Mouse (Mus musculus) MEL (cell line): ENCODE results near the gene Cdca5. TPM values are rescaled to one million over a fixed set of nuclear protein-coding genes. Genes with fewer than 3 reads are reported as not detected.

Experiments used
- DNase-seq: peaks from one replicate; pipeline ENCODE4 v3.0.0; 2011; ENCODE audit warnings: low read depth, low spot score
- H3K27ac ChIP-seq: 2 replicates; pipeline ENCODE4 v1.5.1; 2012; ENCODE audit warnings: low read depth, mild to moderate bottlenecking, control low read depth, low read length, moderate library complexity; ENCODE audit not compliant: control insufficient read depth
- H3K27me3 ChIP-seq, 2 experiments: fragments of 150-350 bp in 1 of 2; sonication (generic) in 1 of 2; 2 replicates each; pipeline ENCODE4 v1.6.1; 2012; ENCODE audit warnings: low read length in 2 of 2, mild to moderate bottlenecking in 2 of 2, improper control_type of control experiment in 1 of 2, moderate library complexity in 1 of 2; ENCODE audit not compliant: insufficient read depth in 2 of 2, control insufficient read depth in 1 of 2
- H3K36me3 ChIP-seq, 2 experiments: 2 replicates each; pipeline ENCODE4 v1.6.1; 2012 to 2014; ENCODE audit warnings: low read length in 2 of 2, improper control_type of control experiment in 1 of 2, inconsistent platforms in 1 of 2, mild to moderate bottlenecking in 1 of 2; ENCODE audit not compliant: insufficient read depth in 2 of 2, control insufficient read depth in 1 of 2
- H3K4me1 ChIP-seq, 2 experiments: fragments of 150-350 bp in 1 of 2; sonication (generic) in 1 of 2; 2 replicates each; pipeline ENCODE4 v1.6.1; 2012; ENCODE audit warnings: low read length in 2 of 2, improper control_type of control experiment in 1 of 2, mild to moderate bottlenecking in 1 of 2; ENCODE audit not compliant: insufficient read depth in 2 of 2, control insufficient read depth in 1 of 2
- H3K4me3 ChIP-seq, 2 experiments: fragments of 150-350 bp in 1 of 2; sonication (generic) in 1 of 2; 2 replicates each; pipeline ENCODE4 v1.5.1; 2012; ENCODE audit warnings: low read depth in 2 of 2, low read length in 2 of 2, mild to moderate bottlenecking in 2 of 2, moderate library complexity in 2 of 2, control low read depth in 1 of 2, improper control_type of control experiment in 1 of 2; ENCODE audit not compliant: control insufficient read depth in 1 of 2, insufficient read depth in 1 of 2
- H3K79me2 ChIP-seq: 2 replicates; pipeline ENCODE4 v1.6.1; 2012; ENCODE audit warnings: mild to moderate bottlenecking, low read length, moderate library complexity; ENCODE audit not compliant: control insufficient read depth, poor library complexity, insufficient read depth
- H3K9ac ChIP-seq: 2 replicates; pipeline ENCODE4 v1.6.1; 2012; ENCODE audit warnings: low read depth, mild to moderate bottlenecking, control low read depth, low read length, moderate library complexity; ENCODE audit not compliant: control insufficient read depth, poor library complexity, severe bottlenecking
- H3K9me3 ChIP-seq: fragments of 150-350 bp; sonication (generic); replicated peaks from 2 replicates; pipeline ENCODE4 v1.6.1; 2012; ENCODE audit warnings: mild to moderate bottlenecking, low read length, improper control_type of control experiment, moderate library complexity; ENCODE audit not compliant: insufficient read depth
- BHLHE40 ChIP-seq: IDR thresholded peaks from 2 replicates; pipeline ENCODE4 v1.6.1; 2012; ENCODE audit warnings: low read depth, mild to moderate bottlenecking, inconsistent platforms, low read length, improper control_type of control experiment, borderline replicate concordance
- CTCF ChIP-seq, 3 experiments: IDR thresholded peaks in 2 of 3; conservative IDR thresholded peaks in 1 of 3; 2 replicates each; pipeline ENCODE4 v1.5.1; 2011 to 2012; ENCODE audit warnings: low read length in 3 of 3, low read depth in 2 of 3, mild to moderate bottlenecking in 2 of 3, improper control_type of control experiment in 1 of 3, inconsistent platforms in 1 of 3, mixed read lengths in 1 of 3, moderate library complexity in 1 of 3; ENCODE audit not compliant: control insufficient read depth in 1 of 3, insufficient read depth in 1 of 3, poor library complexity in 1 of 3, severe bottlenecking in 1 of 3
- E2F4 ChIP-seq: IDR thresholded peaks from 2 replicates; pipeline ENCODE4 v1.6.1; 2011; ENCODE audit warnings: low read depth, low read length, improper control_type of control experiment, borderline replicate concordance
- ETS1 ChIP-seq: IDR thresholded peaks from 2 replicates; pipeline ENCODE4 v1.6.1; 2012; ENCODE audit warnings: low read depth, mild to moderate bottlenecking, inconsistent platforms, low read length, improper control_type of control experiment, moderate library complexity
- JUND ChIP-seq: IDR thresholded peaks from 2 replicates; pipeline ENCODE4 v1.6.1; 2011; ENCODE audit warnings: low read depth, mild to moderate bottlenecking, improper control_type of control experiment, low read length
- KAT2A ChIP-seq: conservative IDR thresholded peaks from 2 replicates; pipeline ENCODE4 v1.6.1; 2012; ENCODE audit warnings: low read depth, low read length, improper control_type of control experiment, inconsistent platforms
- MAFK ChIP-seq: IDR thresholded peaks from 2 replicates; pipeline ENCODE4 v1.6.1; 2011; ENCODE audit warnings: low read depth, mild to moderate bottlenecking, low read length, improper control_type of control experiment, borderline replicate concordance
- MAX ChIP-seq: IDR thresholded peaks from 2 replicates; pipeline ENCODE4 v1.6.1; 2011; ENCODE audit warnings: low read length, improper control_type of control experiment
- MXI1 ChIP-seq: IDR thresholded peaks from 2 replicates; pipeline ENCODE4 v1.6.1; 2011; ENCODE audit warnings: mild to moderate bottlenecking, low read depth, low read length, improper control_type of control experiment
- NELFE ChIP-seq: IDR thresholded peaks from 2 replicates; pipeline ENCODE4 v1.6.1; 2011; ENCODE audit warnings: low read depth, low read length, improper control_type of control experiment
- POLR2AphosphoS2 ChIP-seq: IDR thresholded peaks from 2 replicates; pipeline ENCODE4 v1.6.1; 2011; ENCODE audit warnings: low read length, improper control_type of control experiment
- POLR2AphosphoS5 ChIP-seq: IDR thresholded peaks from 2 replicates; pipeline ENCODE4 v1.6.1; 2012; ENCODE audit warnings: low read depth, borderline replicate concordance, mild to moderate bottlenecking, inconsistent platforms, low read length, moderate library complexity, mixed read lengths
- RAD21 ChIP-seq: IDR thresholded peaks from 2 replicates; pipeline ENCODE4 v1.6.1; 2011; ENCODE audit warnings: mild to moderate bottlenecking, low read depth, low read length, improper control_type of control experiment
- SIN3A ChIP-seq: IDR thresholded peaks from 2 replicates; pipeline ENCODE4 v1.6.1; 2012; ENCODE audit warnings: low read length, improper control_type of control experiment, inconsistent platforms
- SMC3 ChIP-seq: IDR thresholded peaks from 2 replicates; pipeline ENCODE4 v1.6.1; 2011; ENCODE audit warnings: low read depth, low read length, improper control_type of control experiment
- TBP ChIP-seq: IDR thresholded peaks from 2 replicates; pipeline ENCODE4 v1.8.0; 2011; ENCODE audit warnings: low read depth, low read length, improper control_type of control experiment
- UBTF ChIP-seq: IDR thresholded peaks from 2 replicates; pipeline ENCODE4 v1.6.1; 2012; ENCODE audit warnings: low read depth, mild to moderate bottlenecking, inconsistent platforms, low read length, improper control_type of control experiment, moderate library complexity, borderline replicate concordance; ENCODE audit not compliant: insufficient read depth
- USF2 ChIP-seq, 2 experiments: IDR thresholded peaks; 2 replicates each; pipeline ENCODE4 v1.6.1; 2011 to 2012; ENCODE audit warnings: improper control_type of control experiment in 2 of 2, low read length in 2 of 2, borderline replicate concordance in 1 of 2, inconsistent platforms in 1 of 2, low read depth in 1 of 2, mild to moderate bottlenecking in 1 of 2; ENCODE audit not compliant: insufficient read depth in 1 of 2
- ZKSCAN1 ChIP-seq: IDR thresholded peaks from 2 replicates; pipeline ENCODE4 v1.6.1; 2012; ENCODE audit warnings: low read depth, mild to moderate bottlenecking, inconsistent platforms, low read length, improper control_type of control experiment, moderate library complexity
- polyA plus RNA-seq, 2 experiments: library from polyadenylated mRNA; stranded (reverse) in 1 of 2; unstranded in 1 of 2; fragments of >175 nt in 1 of 2; fragments of >200 nt in 1 of 2; gene quantifications; 2 replicates each; pipeline versions ENCODE4 v1.2.1 to v1.2.4; 2012; ENCODE audit warnings: low replicate concordance in 2 of 2, low read depth in 1 of 2; ENCODE audit not compliant: insufficient read length in 2 of 2, insufficient read depth in 1 of 2, missing spikeins in 1 of 2
- total RNA-seq: library from RNA; depleted of rRNA; stranded (reverse); fragments of 300-350 nt; gene quantifications from 2 replicates; pipeline ENCODE4 v1.2.3, GENCODE M21; 2012

Gene Cdca5
- total and polyA plus RNA-seq, 3 experiments = 48.5 to 56.5 TPM; not detected in 1

DNA sequence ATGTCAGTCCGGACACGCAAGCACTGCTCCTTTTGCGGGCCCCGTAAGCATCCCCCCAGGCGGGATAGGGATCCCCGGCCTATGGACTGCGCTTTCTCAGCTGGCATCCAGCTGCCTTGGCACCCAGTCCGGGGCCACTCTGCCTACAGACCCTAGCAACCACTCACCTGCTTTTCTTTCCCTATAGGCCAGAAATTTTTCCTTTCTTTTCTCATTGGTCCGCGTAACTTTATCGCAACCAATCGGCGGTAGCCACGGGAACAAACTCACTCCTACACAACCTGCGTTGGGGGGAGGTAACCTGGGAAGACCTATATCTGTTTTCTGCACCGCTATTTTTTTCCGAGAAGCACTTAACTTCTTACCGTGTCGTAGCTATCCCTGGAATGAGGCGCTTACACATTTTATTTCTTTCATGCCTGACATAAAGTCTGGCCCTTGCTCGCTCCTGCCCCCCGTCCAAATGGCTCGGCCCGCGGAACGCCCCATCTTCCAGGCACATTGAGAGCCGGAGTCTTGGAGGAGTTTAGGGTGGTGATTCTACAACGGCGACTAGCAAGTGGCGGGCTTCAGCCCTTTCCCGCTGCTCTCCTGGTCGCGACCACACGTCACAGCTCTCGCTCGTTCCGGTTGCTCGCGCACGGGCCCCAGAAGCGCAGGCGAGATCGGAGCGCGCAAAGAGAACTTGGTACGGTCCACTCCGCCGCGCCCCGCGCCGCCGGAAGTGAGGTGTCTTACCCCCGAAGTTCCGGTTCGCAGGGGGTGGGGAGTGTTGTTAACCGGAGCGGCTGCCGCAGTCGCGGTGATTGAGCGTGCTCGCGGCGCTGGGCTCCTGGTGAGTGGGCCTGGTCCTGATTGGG is 38.3 kb upstream of the Cdca5 start, which contains the start of gene Syvn1 (continued):
- TF ChIP-seq ZKSCAN1 (no peak), POLR2AphosphoS2 (peak; percentile 89), SMC3 (no peak), BHLHE40 (0 out of 2 replicates have a peak, but pooled peaks have one; percentile 10)
- TF ChIP-seq, all 39 proteins: peak for 20

DNA sequence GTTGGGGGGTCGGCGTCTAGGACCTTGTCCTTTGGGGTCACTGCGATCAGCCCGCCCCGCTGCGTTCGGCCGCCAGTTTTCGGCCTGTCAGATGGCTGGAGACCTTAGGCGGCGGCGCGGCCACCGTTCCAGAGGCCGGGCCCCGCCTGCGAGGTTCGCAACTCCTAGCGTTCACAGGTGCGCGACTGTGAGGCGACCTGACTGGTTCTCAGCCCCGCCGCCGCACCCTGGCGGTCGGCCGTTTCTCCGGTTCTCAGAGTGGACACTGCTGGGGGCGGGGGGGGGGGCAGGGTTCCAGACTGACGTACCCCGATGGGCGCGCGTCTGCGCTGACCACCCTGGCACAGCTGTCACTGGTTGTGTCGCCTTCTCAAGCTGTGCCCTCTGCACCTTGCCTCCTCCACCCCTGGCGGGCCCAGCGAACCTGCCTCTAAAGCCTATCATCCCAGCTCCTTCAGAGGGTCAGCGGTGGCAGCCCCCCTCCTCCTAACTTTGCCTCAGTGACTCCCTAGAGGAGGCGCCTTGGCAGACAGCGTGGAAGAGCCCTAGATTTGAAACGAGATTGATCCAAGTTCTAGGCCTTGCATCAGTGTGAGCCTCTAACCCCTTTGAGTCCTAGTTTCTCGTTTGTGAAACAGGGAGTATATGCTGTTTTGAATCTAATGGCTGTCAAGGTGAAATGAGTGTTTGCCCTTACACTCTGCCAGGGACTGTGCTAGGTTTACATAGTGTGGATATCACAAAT is 37.5 kb upstream of the Cdca5 start:
- 0 out of 2 replicates have a peak, but pooled peaks have one; percentile 14 for TF ChIP-seq MAX
- TF ChIP-seq UBTF = no peak
- no peak for TF ChIP-seq KAT2A
- no peak for TF ChIP-seq ZKSCAN1
- no peak for TF ChIP-seq USF2 (IDR thresholded peaks at IDR 0.05; ENCODE audit: borderline replicate concordance in 1 of 2, insufficient read depth in 1 of 2, low read depth in 1 of 2, low read length in 2 of 2)
- peak; percentile 45; the same call in 1 of the 2 replicates for TF ChIP-seq POLR2AphosphoS2
- TF ChIP-seq TBP = no peak
- no peak for TF ChIP-seq MAFK
- no peak for TF ChIP-seq SIN3A
- no peak for TF ChIP-seq E2F4
- TF ChIP-seq CTCF (IDR thresholded peaks at IDR 0.05 in 2 of 3, conservative IDR thresholded peaks at IDR 0.05 in 1 of 3; ENCODE audit: control insufficient read depth in 1 of 3, insufficient read depth in 1 of 3, low read depth in 2 of 3, low read length in 3 of 3, poor library complexity in 1 of 3, severe bottlenecking in 1 of 3) = no peak
- TF ChIP-seq RAD21 = no peak
- TF ChIP-seq NELFE = no peak
- TF ChIP-seq MXI1 = no peak
- no peak for TF ChIP-seq POLR2AphosphoS5
- no peak for TF ChIP-seq ETS1
- TF ChIP-seq JUND = no peak
- Histone ChIP-seq H3K4me1 (peaks cover 3 to 23% of the 10 kb centered on the region in 2 experiments; a peak in 3 of 4 replicates), H3K27ac (peak overlapping the region; percentile 90), H3K9ac (peak overlapping the region; percentile 73), H3K36me3 (peaks cover 5 to 12% of the 10 kb centered on the region in 2 experiments; a peak in 2 of 4 replicates), H3K79me2 (peaks cover 23% of the 10 kb centered on the region), H3K27me3 (no peaks in the 10 kb centered on the region), H3K4me3 (peak overlapping the region; percentile 61 to 81), H3K9me3 (no peaks in the 10 kb centered on the region)
- DNase-seq = peak; percentile 37
